Mouse (Mus musculus) lung, adult 2 months (tissue): ENCODE data around the gene Cep89. TPM values are rescaled to one million over a fixed set of nuclear protein-coding genes. Genes with fewer than 3 reads are reported as not detected.

Source experiments
- DNase-seq: peaks from one replicate; pipeline ENCODE4 v3.0.0; 2022
- H3K4me1 ChIP-seq: fragments of 200-500 bp; 2 replicates; pipeline ENCODE4 v1.6.1; 2011; ENCODE audit warnings: low read length; ENCODE audit not compliant: control insufficient read depth, insufficient read depth
- H3K4me3 ChIP-seq: fragments of 200-500 bp; replicated peaks from 2 replicates; pipeline ENCODE3; 2011; ENCODE audit warnings: low read depth, mild to moderate bottlenecking, control low read depth, low read length; ENCODE audit errors: extremely low read depth
- CTCF ChIP-seq: fragments of 200-500 bp; IDR thresholded peaks from 2 replicates; pipeline ENCODE4 v1.5.1; 2011; ENCODE audit warnings: mild to moderate bottlenecking, low read length, control low read depth; ENCODE audit not compliant: insufficient read depth
- POLR2A ChIP-seq: fragments of 200-500 bp; IDR thresholded peaks from 2 replicates; pipeline ENCODE4 v1.6.1; 2011; ENCODE audit warnings: low read depth, mild to moderate bottlenecking, control low read depth, low read length, borderline replicate concordance; ENCODE audit errors: extremely low read depth
- WGBS: fragments of 180-500 bp; shearing (Covaris S2); methylation state at CpG from one replicate; pipeline ENCODE4 v1.1.7; 2018; 5-methylcytosine and 5-hydroxymethylcytosine counted together
- polyA plus RNA-seq: library from polyadenylated mRNA; depleted of rRNA; stranded (reverse); fragments of >200 nt; gene quantifications from 2 replicates; pipeline ENCODE4 v1.2.3, GENCODE M21; 2012

Cep89 gene
- polyA plus RNA-seq, 1 experiment, result 15.6 TPM

GRCm38 (mm10) chr7:35362868-35363267 is 34.0 kb upstream of the Cep89 start:
- no peak for DNase-seq
- 61% methylated on average over 5 of the region's 5 CpGs for WGBS
- TF ChIP-seq POLR2A (no peak), CTCF (no peak)

DNA sequence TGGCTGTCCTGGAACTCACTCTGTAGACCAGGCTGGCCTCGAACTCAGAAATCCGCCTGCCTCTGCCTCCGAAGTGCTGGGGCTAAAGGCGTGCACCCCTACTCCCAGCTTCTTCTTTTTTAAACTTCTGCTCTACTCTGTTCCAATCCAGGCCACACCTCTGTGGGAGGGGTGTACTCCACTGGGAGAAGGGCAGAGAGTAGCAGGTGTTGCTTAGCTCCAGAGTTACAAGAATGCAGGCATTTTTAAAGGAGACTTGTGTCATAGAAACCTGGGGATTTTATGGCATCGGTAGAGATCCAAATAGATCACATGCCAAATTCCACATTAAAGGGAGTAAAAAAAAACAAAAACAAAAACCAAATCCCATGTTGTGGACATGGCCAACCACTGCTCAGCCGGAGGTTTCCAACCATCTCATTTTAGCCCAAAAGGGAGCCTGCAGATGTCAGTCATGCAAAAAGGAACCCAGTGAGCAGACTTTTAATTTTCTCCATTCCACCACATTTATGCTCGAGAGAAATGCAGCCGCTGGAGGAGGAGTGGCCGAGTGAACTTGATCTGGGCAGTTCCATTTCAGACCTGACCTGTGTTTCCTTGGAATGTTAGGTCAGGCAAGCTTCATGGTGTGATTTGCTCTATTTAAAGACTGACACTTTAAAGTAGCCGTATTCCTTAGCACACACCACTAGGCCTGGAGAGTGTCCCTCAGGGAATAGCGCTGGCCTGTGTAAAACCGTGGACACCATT is 31.5 kb upstream of the Cep89 start:
- TF ChIP-seq CTCF (no peak), POLR2A (no peak)
- Histone ChIP-seq H3K4me3 (no peak overlapping the region), H3K4me1 (no peaks in the 10 kb centered on the region)
- no peak for DNase-seq
- WGBS, result 68% methylated on average over 12 of the region's 12 CpGs

More at GRCm38 (mm10) chr7:35362868-35363267, 34.0 kb upstream of the Cep89 start:
- H3K4me1 ChIP-seq, result no peaks in the 10 kb centered on the region
- H3K4me3 ChIP-seq, result no peak overlapping the region

DNA sequence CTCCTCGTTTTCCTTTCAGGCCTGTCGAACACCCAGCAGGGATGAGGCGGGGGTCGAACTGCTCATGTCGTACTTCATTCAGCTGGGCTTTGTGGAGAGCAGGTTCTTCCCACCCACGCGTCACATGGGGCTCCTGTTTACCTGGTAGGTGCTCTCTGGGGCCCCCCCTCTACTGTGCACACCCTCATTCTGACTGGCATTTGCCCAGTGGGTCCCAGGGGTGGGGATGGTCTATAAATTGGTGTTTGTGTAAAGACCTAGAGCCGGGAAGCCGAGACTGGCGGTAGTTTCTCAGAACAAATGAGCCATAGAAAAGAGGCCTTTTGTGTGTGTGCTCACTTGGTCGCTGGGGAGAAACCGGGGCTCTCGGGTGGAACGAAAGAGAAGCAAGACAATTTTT is 25.7 kb upstream of the Cep89 start:
- TF ChIP-seq POLR2A (no peak), CTCF (no peak)
- DNase-seq, result no peak
- H3K4me3 ChIP-seq, result no peak overlapping the region
- 77% methylated on average over 14 of the region's 14 CpGs for WGBS
- H3K4me1 ChIP-seq, result no peaks in the 10 kb centered on the region

DNA sequence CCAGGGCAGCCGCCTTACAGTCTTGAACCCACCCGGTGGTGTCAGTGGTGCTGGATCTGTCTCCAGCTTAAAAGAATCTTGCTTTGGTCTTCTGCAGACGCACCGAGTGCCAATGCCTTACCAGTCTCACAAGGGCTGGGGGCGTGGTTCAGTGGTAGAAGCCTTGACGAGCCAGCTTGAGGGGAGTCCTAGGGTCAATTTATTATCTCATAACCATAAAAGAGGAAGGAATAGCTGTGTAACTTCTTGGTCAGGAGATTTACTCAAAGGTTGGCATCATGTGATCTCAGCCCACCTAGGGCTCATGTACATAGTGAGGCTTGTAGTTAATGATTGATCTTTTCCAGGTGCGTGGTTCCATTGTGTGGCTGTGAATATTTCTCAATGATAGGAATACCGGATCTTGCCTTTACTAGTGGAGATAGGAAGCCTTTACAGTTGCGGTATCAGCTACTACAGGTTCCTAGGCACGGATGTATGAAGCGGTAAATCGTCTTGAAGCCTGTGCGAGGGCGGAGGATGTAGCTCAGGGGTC is 24.3 kb upstream of the Cep89 start:
- 76% methylated on average over 14 of the region's 14 CpGs for WGBS
- TF ChIP-seq CTCF, result no peak
- TF ChIP-seq POLR2A, result no peak
- DNase-seq, result no peak
- Histone ChIP-seq H3K4me3 (no peak overlapping the region), H3K4me1 (no peaks in the 10 kb centered on the region)

DNA sequence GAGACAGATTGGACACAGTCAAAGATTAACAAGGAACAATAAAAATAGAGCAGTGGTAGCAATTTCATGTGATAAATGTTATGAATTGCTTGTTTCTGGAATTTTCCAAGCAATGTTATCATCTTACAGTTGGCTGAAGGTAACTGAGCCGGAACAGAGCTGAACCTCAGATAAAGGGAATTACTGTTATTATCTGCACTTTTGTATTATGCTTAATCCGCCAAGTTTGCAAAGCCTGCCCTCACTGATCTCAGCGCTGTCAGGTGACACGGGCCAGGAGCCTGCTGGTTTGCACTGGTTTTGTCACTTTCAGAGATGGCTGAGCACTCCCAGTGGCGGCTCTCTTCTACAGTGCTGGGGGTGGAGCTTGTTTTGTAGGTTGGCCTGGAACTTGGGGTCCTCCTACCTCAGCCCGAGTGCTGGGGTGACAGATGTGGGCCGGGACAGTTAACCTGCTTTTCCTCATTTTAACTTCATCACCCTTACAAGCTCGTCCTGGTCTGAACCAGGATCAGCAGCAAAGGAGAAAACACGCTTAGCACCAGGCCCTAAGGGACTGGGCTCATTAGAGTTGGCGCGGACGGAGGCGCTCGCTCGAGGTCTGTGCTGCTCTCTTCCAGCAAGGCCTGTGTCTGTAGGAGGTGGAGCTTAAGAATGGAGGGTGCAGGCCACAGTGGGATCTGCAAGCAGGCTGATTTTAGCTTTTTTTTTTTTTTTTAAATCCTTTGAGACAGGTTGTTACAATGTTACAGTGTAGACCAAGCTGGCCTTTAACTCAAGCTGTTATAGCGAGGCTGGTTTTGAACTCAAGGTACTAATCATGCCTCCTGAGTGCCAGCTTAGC is 23.5 kb upstream of the Cep89 start:
- Histone ChIP-seq H3K4me1 (no peaks in the 10 kb centered on the region), H3K4me3 (no peak overlapping the region)
- DNase-seq, result no peak
- TF ChIP-seq CTCF (no peak), POLR2A (no peak)
- 68% methylated on average over 16 of the region's 16 CpGs for WGBS

- no peak for DNase-seq
- TF ChIP-seq POLR2A, result no peak
- TF ChIP-seq CTCF, result no peak
- whole genome bisulfite sequencing, result 77% methylated on average over 7 of the region's 7 CpGs
- Histone ChIP-seq H3K4me1 (no peaks in the 10 kb centered on the region), H3K4me3 (no peak overlapping the region)
Observed at GRCm38 (mm10) chr7:35374265-35374664, 22.6 kb upstream of the Cep89 start.

DNA sequence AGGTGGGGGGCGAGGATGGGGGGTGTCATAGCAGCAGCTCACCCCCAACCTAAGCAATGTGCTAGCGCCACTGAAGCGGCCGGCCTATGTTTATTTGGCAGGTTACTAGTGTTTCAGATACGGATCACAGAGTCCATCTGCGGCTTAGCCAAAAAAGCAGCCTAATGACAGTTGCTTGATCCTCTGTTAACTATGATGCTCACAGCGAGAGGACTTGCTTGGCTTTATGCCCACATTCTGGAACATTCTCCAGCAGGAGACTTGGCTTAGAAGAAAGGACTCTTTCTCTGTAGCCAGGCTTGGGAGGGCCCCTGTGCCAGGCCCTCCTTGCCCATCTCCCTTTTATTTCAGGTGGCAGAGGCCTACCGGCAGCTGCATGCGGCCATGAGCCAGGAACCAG is 20.2 kb upstream of the Cep89 start:
- 82% methylated on average over 9 of the region's 9 CpGs for WGBS
- TF ChIP-seq POLR2A (no peak), CTCF (no peak)
- Histone ChIP-seq H3K4me3 (no peak overlapping the region), H3K4me1 (no peaks in the 10 kb centered on the region)
- no peak for DNase-seq

- 40% methylated on average over 16 of the region's 16 CpGs for WGBS
- no peak for DNase-seq
- H3K4me3 ChIP-seq, result no peak overlapping the region
- H3K4me1 ChIP-seq, result no peaks in the 10 kb centered on the region
- no peak for TF ChIP-seq CTCF
- no peak for TF ChIP-seq POLR2A
Observed at GRCm38 (mm10) chr7:35379492-35380119, 17.2 kb upstream of the Cep89 start.

DNA sequence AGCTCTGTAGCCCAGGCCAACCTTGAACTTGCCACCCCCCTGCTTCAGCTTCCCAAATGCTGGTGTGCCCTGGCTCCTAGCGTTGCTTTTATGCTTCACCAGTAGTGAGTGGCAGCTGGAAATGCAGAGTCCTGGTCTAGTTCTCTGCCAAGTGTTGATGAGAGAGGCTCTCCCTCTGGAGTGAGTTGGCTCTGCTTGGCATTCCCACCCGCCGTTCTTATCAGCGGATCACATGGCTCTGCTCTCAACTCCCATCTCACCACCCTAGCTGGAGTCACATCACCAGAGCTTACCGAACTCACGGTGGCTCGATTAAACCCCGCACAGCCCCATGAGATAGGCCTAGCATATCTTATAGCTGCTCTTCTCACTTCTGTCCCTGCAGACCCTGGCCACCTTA is 16.5 kb upstream of the Cep89 start:
- DNase-seq, result no peak
- WGBS, result 70% methylated on average over 8 of the region's 8 CpGs
- TF ChIP-seq CTCF (no peak), POLR2A (no peak)

More for the DNA sequence above, 16.5 kb upstream of the Cep89 start:
- no peaks in the 10 kb centered on the region for H3K4me1 ChIP-seq
- H3K4me3 ChIP-seq, result no peak overlapping the region
